Mouse (Mus musculus): Measurements from ENCODE around the gene Smarcal1.

DNA sequence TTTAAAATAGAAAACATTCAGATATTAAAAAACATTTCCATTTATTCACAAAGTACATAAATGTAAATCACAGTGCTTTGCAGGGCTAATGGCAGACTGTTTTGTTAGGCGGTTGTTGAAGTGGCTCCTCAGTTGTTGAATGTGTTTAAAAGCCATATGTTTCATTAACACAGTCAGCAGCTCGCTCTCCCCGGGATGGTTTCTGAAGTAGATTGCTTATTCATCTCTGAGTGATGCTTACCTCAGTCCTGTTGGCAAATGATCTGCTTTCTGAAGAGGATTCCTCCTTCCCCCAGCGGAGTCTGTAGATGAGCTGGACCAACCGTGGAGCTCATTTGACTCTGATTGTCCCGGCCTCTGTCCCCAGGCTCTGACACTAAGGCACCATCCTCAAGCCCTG lies 29.1 kb downstream of the Smarcal1 start:
- TF ChIP-seq CTCF (IDR thresholded peaks at IDR 0.05; ENCODE audit: low read depth) (no peak), EP300 (IDR thresholded peaks at IDR 0.05; ENCODE audit: low read depth) (no peak)
